Mouse (Mus musculus): ENCODE measurements around the gene Sema7a. TPM values are rescaled to one million over a fixed set of nuclear protein-coding genes. Genes with fewer than 3 reads are reported as not detected.

The Sema7a gene
- total RNA-seq, 2 experiments from 2014 or later: 135 to 160 TPM

DNA sequence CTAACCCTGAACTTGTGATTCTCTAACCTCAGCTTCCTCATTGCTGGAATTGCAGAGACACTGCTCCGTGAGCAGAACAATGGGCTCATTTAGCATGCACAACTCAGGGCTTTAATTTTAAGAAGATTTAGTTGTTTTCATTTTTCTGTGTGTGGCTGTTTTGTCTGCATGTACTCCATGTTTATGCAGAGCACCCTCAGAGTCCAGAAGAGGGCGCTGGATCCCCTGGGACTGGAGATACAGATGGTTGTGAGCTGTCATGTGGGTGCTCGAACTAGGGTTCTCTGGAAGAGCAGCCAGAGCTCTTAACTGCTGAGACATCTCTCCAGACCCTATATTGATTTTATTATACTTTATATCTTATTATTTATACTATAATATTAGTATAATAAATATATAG is 69.7 kb downstream of the Sema7a start:
- no peak for DNase-seq (ENCODE audit: low spot score in 2 of 2)

DNA sequence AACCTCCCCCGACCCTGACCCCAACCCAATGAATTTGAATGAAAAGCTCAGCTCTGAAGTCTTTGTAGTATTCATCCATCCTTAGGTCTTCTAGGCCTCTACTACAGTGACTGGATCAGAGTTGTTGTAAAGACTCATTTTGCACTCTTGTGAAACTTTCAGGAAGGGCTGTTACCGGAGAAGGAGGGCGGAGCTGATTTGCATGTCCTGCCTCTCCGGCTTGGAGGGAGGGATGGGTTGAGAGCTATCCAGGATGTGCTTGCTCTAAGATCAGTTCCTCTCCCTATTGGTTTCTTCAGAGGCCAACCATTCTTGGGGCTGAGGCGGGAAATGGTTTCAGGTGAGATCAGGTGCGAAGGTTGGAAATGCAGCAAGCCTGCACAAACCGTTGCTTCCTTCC is 71.1 kb downstream of the Sema7a start:
- DNase-seq (ENCODE audit: low spot score in 2 of 2): no peak

DNA sequence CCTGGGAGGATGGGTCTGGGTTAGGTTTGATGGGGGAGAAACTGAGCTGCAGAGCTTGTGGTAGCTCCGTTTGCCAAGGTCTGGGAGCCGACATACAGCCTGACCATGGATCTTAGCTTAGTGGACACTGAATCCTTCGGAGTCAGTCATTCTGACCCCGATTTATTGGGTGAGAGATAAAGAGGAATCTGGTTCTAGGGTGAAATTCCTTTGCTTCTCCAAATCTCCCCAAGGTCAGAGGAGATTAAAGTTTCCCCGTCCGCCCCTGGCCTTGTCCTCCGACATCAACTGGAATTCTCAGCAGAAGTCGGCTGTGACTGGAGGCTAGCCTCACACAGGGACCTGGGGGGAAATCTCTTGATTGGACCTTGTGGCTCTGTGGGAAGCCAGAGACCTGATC is 71.6 kb downstream of the Sema7a start:
- DNase-seq (ENCODE audit: low spot score in 2 of 2): no peak

Other genes with a start within 250 kb of the Sema7a start
- gene Edc3, start 231.6 kb upstream of the Sema7a start, total RNA-seq (2021): 10 to 100 TPM; 15.2 to 16.0 TPM
- 10 to 100 TPM; 77.8 to 88.3 TPM for gene Clk3, start 174.3 kb upstream of the Sema7a start, total RNA-seq (2021)
- gene Arid3b, start 103.3 kb upstream of the Sema7a start, total RNA-seq (2021): 10 to 100 TPM; 12.3 to 13.5 TPM
- gene Ubl7, start 29.1 kb upstream of the Sema7a start, total RNA-seq (2021): 100 to 1,000 TPM; 107 to 113 TPM
- gene Cyp11a1, start 66.3 kb downstream of the Sema7a start, total RNA-seq (2021): 1 to 10 TPM; 1.8 to 2.7 TPM
- 10 to 100 TPM in 1 of 2 experiments, 1 to 10 TPM in 1; 7.8 to 10.3 TPM for gene Stra6, start 123.7 kb downstream of the Sema7a start, total RNA-seq (2021)
- gene Ccdc33, start 178.7 kb downstream of the Sema7a start, total RNA-seq (2021): 1 to 10 TPM in 1 of 2 experiments, under 1 TPM in 1; 0.67 to 1.2 TPM